Mouse (Mus musculus): ENCODE results near the gene Vmn2r124. TPM values are rescaled to one million over a fixed set of nuclear protein-coding genes. Genes with fewer than 3 reads are reported as not detected.
"Not testable (repeated sequence)": the region's sequence is repeated elsewhere in the genome, so short reads cannot be mapped to it uniquely, and the experiment has no call there.

Gene Vmn2r124
- not detected in 2 replicates for polyA plus RNA-seq (2014; fragmentation: Nextera tagmentation; extraction: Ambion mirVana)

- ATAC-seq, result no peak
- H3K4me2 ChIP-seq (ENCODE audit: low read length), result no peak within 1 kb of the TSS
- H3K27ac ChIP-seq (ENCODE audit: low read depth, low read length), result no peak within 1 kb of the TSS
- H3K27me3 ChIP-seq (replicated peaks; ENCODE audit: control insufficient read depth, insufficient read depth, low read length), result no peaks in the 10 kb centered on the region
- H3K9ac ChIP-seq (ENCODE audit: low read length), result no peak within 1 kb of the TSS
- no peaks in the 10 kb centered on the region for H3K9me3 ChIP-seq (replicated peaks; ENCODE audit: control insufficient read depth, low read length)
- no peaks in the 10 kb centered on the region for H3K36me3 ChIP-seq (ENCODE audit: control insufficient read depth, insufficient read depth, low read length)
- no peak for DNase-seq (ENCODE audit: low spot score)
- no peak within 1 kb of the TSS for H3K4me3 ChIP-seq (ENCODE audit: low read depth, low read length)
- 44% methylated on average over 2 of the region's 2 CpGs for WGBS
- no peaks in the 10 kb centered on the region for H3K4me1 ChIP-seq (ENCODE audit: control insufficient read depth, insufficient read depth, low read length)
These were observed at the start of gene Vmn2r124 for GRCm38 (mm10) chr17:18049124-18049523. TSS of gene Vmn2r124 (plus strand) at chr17:18049424.

GRCm38 (mm10) chr17:18004752-18005151, 44.5 kb upstream of the Vmn2r124 start:
- Histone ChIP-seq H3K9me3 (replicated peaks; ENCODE audit: control insufficient read depth, low read length) (no peaks in the 10 kb centered on the region), H3K4me3 (ENCODE audit: low read depth, low read length) (no peak overlapping the region), H3K9ac (ENCODE audit: low read length) (no peak overlapping the region), H3K36me3 (ENCODE audit: control insufficient read depth, insufficient read depth, low read length) (no peaks in the 10 kb centered on the region), H3K27ac (ENCODE audit: low read depth, low read length) (no peak overlapping the region), H3K4me1 (ENCODE audit: control insufficient read depth, insufficient read depth, low read length) (no peaks in the 10 kb centered on the region), H3K27me3 (replicated peaks; ENCODE audit: control insufficient read depth, insufficient read depth, low read length) (no peaks in the 10 kb centered on the region), H3K4me2 (ENCODE audit: low read length) (no peak overlapping the region)
- ATAC-seq (no peak), DNase-seq (ENCODE audit: low spot score) (no peak)
- 85% methylated on average over 1 of the region's 1 CpGs for WGBS

GRCm38 (mm10) chr17:18021433-18021832, 27.8 kb upstream of the Vmn2r124 start, which contains the start of gene Fpr-rs4:
TSS of gene Fpr-rs4 (plus strand) at chr17:18021733.
- no peak for DNase-seq (ENCODE audit: low spot score)
- 68% methylated on average over 2 of the region's 2 CpGs for WGBS
- Histone ChIP-seq H3K4me2 (ENCODE audit: low read length) (no peak within 1 kb of the TSS), H3K4me3 (ENCODE audit: low read depth, low read length) (no peak within 1 kb of the TSS), H3K4me1 (ENCODE audit: control insufficient read depth, insufficient read depth, low read length) (no peaks in the 10 kb centered on the region), H3K9ac (ENCODE audit: low read length) (no peak within 1 kb of the TSS), H3K36me3 (ENCODE audit: control insufficient read depth, insufficient read depth, low read length) (no peaks in the 10 kb centered on the region), H3K9me3 (replicated peaks; ENCODE audit: control insufficient read depth, low read length) (no peaks in the 10 kb centered on the region), H3K27ac (ENCODE audit: low read depth, low read length) (no peak within 1 kb of the TSS), H3K27me3 (replicated peaks; ENCODE audit: control insufficient read depth, insufficient read depth, low read length) (no peaks in the 10 kb centered on the region)
- no peak for ATAC-seq

- not testable (repeated sequence) for H3K9ac ChIP-seq (ENCODE audit: low read length); H3K27ac ChIP-seq (ENCODE audit: low read depth, low read length); DNase-seq (ENCODE audit: low spot score); H3K4me1 ChIP-seq (ENCODE audit: control insufficient read depth, insufficient read depth, low read length); H3K9me3 ChIP-seq (replicated peaks; ENCODE audit: control insufficient read depth, low read length); H3K4me2 ChIP-seq (ENCODE audit: low read length); H3K4me3 ChIP-seq (ENCODE audit: low read depth, low read length); H3K27me3 ChIP-seq (replicated peaks; ENCODE audit: control insufficient read depth, insufficient read depth, low read length); ATAC-seq; H3K36me3 ChIP-seq (ENCODE audit: control insufficient read depth, insufficient read depth, low read length)
These were observed 35.5 kb downstream of the Vmn2r124 start, which contains the start of gene Vmn2r91 for GRCm38 (mm10) chr17:18084716-18085115. TSS of gene Vmn2r91 (plus strand) at chr17:18085016.

GRCm38 (mm10) chr17:18095626-18096025, 46.4 kb downstream of the Vmn2r124 start:
- H3K4me1 ChIP-seq (ENCODE audit: control insufficient read depth, insufficient read depth, low read length); H3K4me3 ChIP-seq (ENCODE audit: low read depth, low read length); DNase-seq (ENCODE audit: low spot score); H3K27me3 ChIP-seq (replicated peaks; ENCODE audit: control insufficient read depth, insufficient read depth, low read length); H3K27ac ChIP-seq (ENCODE audit: low read depth, low read length); H3K36me3 ChIP-seq (ENCODE audit: control insufficient read depth, insufficient read depth, low read length); ATAC-seq; H3K4me2 ChIP-seq (ENCODE audit: low read length); H3K9me3 ChIP-seq (replicated peaks; ENCODE audit: control insufficient read depth, low read length); H3K9ac ChIP-seq (ENCODE audit: low read length): not testable (repeated sequence)
- 73% methylated on average over 1 of the region's 1 CpGs for whole genome bisulfite sequencing

GRCm38 (mm10) chr17:18102265-18102664, 53.0 kb downstream of the Vmn2r124 start:
- WGBS, result 87% methylated on average over 3 of the region's 3 CpGs
- DNase-seq (ENCODE audit: low spot score), result peak; percentile 0
- not testable (repeated sequence) for H3K4me3 ChIP-seq (ENCODE audit: low read depth, low read length); H3K9ac ChIP-seq (ENCODE audit: low read length); H3K36me3 ChIP-seq (ENCODE audit: control insufficient read depth, insufficient read depth, low read length); H3K4me1 ChIP-seq (ENCODE audit: control insufficient read depth, insufficient read depth, low read length); ATAC-seq; H3K27ac ChIP-seq (ENCODE audit: low read depth, low read length); H3K27me3 ChIP-seq (replicated peaks; ENCODE audit: control insufficient read depth, insufficient read depth, low read length); H3K9me3 ChIP-seq (replicated peaks; ENCODE audit: control insufficient read depth, low read length); H3K4me2 ChIP-seq (ENCODE audit: low read length)

Other genes with a start within 250 kb of the Vmn2r124 start
- gene Spaca6, start 222.3 kb upstream of the Vmn2r124 start, polyA plus RNA-seq (2014; fragmentation: Nextera tagmentation; extraction: Ambion mirVana), result 5.6 and 10.9 TPM in 2 replicates
- 0.39 and 0.53 TPM in 2 replicates for gene Has1, start 194.2 kb upstream of the Vmn2r124 start, polyA plus RNA-seq (2014; fragmentation: Nextera tagmentation; extraction: Ambion mirVana)
- gene Fpr1, start 165.5 kb upstream of the Vmn2r124 start, polyA plus RNA-seq (2014; fragmentation: Nextera tagmentation; extraction: Ambion mirVana), result not detected in 2 replicates
- gene Fpr2, start 161.6 kb upstream of the Vmn2r124 start, polyA plus RNA-seq (2014; fragmentation: Nextera tagmentation; extraction: Ambion mirVana), result not detected in 2 replicates
- not detected in 2 replicates for gene Fpr3, start 161.6 kb upstream of the Vmn2r124 start, polyA plus RNA-seq (2014; fragmentation: Nextera tagmentation; extraction: Ambion mirVana)
- gene Fpr-rs4, start 27.7 kb upstream of the Vmn2r124 start, polyA plus RNA-seq (2014; fragmentation: Nextera tagmentation; extraction: Ambion mirVana), result not detected in 2 replicates
- not detected in 2 replicates for gene Vmn2r91, start 35.6 kb downstream of the Vmn2r124 start, polyA plus RNA-seq (2014; fragmentation: Nextera tagmentation; extraction: Ambion mirVana)
- not detected in 2 replicates for gene Vmn2r92, start 102.5 kb downstream of the Vmn2r124 start, polyA plus RNA-seq (2014; fragmentation: Nextera tagmentation; extraction: Ambion mirVana)
- gene Vmn2r94, start 228.3 kb downstream of the Vmn2r124 start, polyA plus RNA-seq (2014; fragmentation: Nextera tagmentation; extraction: Ambion mirVana), result not detected in 2 replicates
- not detected in 2 replicates for gene Vmn2r93, start 248.7 kb downstream of the Vmn2r124 start, polyA plus RNA-seq (2014; fragmentation: Nextera tagmentation; extraction: Ambion mirVana)